Mouse (Mus musculus) heart, adult 2 months (tissue): ENCODE data around the gene Tnrc18. TPM values are rescaled to one million over a fixed set of nuclear protein-coding genes. Genes with fewer than 3 reads are reported as not detected.

ENCODE experiments used
- DNase-seq, 2 experiments: peaks; one replicate each; pipeline ENCODE4 v3.0.0; 2021
- H3K27ac ChIP-seq: fragments of 200-600 bp; 2 replicates; pipeline ENCODE4 v1.8.1; 2022
- H3K27me3 ChIP-seq: fragments of 200-500 bp; 2 replicates; pipeline ENCODE4 v1.6.1; 2012; ENCODE audit warnings: mild to moderate bottlenecking, low read length, inconsistent platforms, mixed read lengths; ENCODE audit not compliant: control insufficient read depth, insufficient read depth
- H3K36me3 ChIP-seq: fragments of 200-500 bp; 2 replicates; pipeline ENCODE4 v1.6.1; 2012; ENCODE audit warnings: low read length, inconsistent platforms; ENCODE audit not compliant: control insufficient read depth, insufficient read depth
- H3K4me1 ChIP-seq: fragments of 200-500 bp; 2 replicates; pipeline ENCODE4 v1.6.1; 2011; ENCODE audit warnings: low read length; ENCODE audit not compliant: control insufficient read depth, insufficient read depth
- H3K4me3 ChIP-seq: fragments of 200-600 bp; 2 replicates; pipeline ENCODE4 v1.8.1; 2022
- H3K79me2 ChIP-seq: fragments of 200-500 bp; replicated peaks from 2 replicates; pipeline ENCODE4 v1.6.1; 2012; ENCODE audit warnings: mild to moderate bottlenecking, inconsistent platforms, low read length, moderate library complexity, mixed read lengths; ENCODE audit not compliant: control insufficient read depth, insufficient read depth
- H3K9ac ChIP-seq: fragments of 200-500 bp; 2 replicates; pipeline ENCODE4 v1.6.1; 2012; ENCODE audit warnings: low read depth, mild to moderate bottlenecking, control low read depth, inconsistent platforms, low read length, mixed read lengths
- CTCF ChIP-seq: fragments of 200-600 bp; IDR thresholded peaks from 2 replicates; pipeline ENCODE4 v1.8.1; 2022; ENCODE audit warnings: antibody characterized with exemption, mild to moderate bottlenecking, moderate library complexity
- EP300 ChIP-seq: fragments of 200-500 bp; IDR thresholded peaks from 2 replicates; pipeline ENCODE4 v1.6.1; 2011; ENCODE audit warnings: low read depth, low read length, control low read depth; ENCODE audit not compliant: insufficient read depth
- POLR2A ChIP-seq: fragments of 200-500 bp; IDR thresholded peaks from 2 replicates; pipeline ENCODE4 v1.6.1; 2011; ENCODE audit warnings: mild to moderate bottlenecking, low read depth, low read length, control low read depth; ENCODE audit not compliant: insufficient read depth
- whole genome bisulfite sequencing: fragments of 180-500 bp; shearing (Covaris S2); methylation state at CpG from one replicate; pipeline ENCODE4 v1.1.7; 2018; 5-methylcytosine and 5-hydroxymethylcytosine counted together
- intact Hi-C: fragments of 180-260 bp; cut with DNase I; formaldehyde crosslinking; loops from one replicate; pipeline ENCODE4 v1.15.1; 2025
- polyA plus RNA-seq: library from polyadenylated mRNA; depleted of rRNA; stranded (reverse); fragments of >200 nt; gene quantifications from 2 replicates; pipeline ENCODE4 v1.2.3, GENCODE M21; 2012
- total RNA-seq, 2 experiments: library from RNA; stranded (reverse); gene quantifications; 2 replicates each; pipeline ENCODE4 v1.2.3; 2021

Tnrc18 gene
- total and polyA plus RNA-seq, 3 experiments = 18.5 to 60.3 (median 49.7) TPM

- no peak overlapping the region for H3K4me3 ChIP-seq
- TF ChIP-seq CTCF (no peak), EP300 (no peak), POLR2A (no peak)
- H3K4me1 ChIP-seq = no peaks in the 10 kb centered on the region
- no peak for DNase-seq
- no peaks in the 10 kb centered on the region for H3K36me3 ChIP-seq
- 12% methylated on average over 12 of the region's 12 CpGs for WGBS
- H3K27ac ChIP-seq = no peak overlapping the region
- H3K9ac ChIP-seq = no peak overlapping the region
- peaks cover 4% of the 10 kb centered on the region; the same call in 1 of the 2 replicates for H3K27me3 ChIP-seq
- intact Hi-C loops = no loop called here
- H3K79me2 ChIP-seq = no peaks in the 10 kb centered on the region
Measured at GRCm38 (mm10) chr5:142694627-142695340, 122.7 kb downstream of the Tnrc18 start.

- intact Hi-C loops = no loop called here
- H3K27ac ChIP-seq = no peak overlapping the region
- no peak overlapping the region for H3K4me3 ChIP-seq
- H3K9ac ChIP-seq = no peak overlapping the region
- H3K27me3 ChIP-seq = peaks cover 4% of the 10 kb centered on the region; the same call in 1 of the 2 replicates
- TF ChIP-seq CTCF = no peak
- no peak for TF ChIP-seq POLR2A
- no peak for TF ChIP-seq EP300
- H3K79me2 ChIP-seq = no peaks in the 10 kb centered on the region
- DNase-seq = no peak
- no peaks in the 10 kb centered on the region for H3K4me1 ChIP-seq
- H3K36me3 ChIP-seq = no peaks in the 10 kb centered on the region
- 38% methylated on average over 8 of the region's 8 CpGs for WGBS
Measured at GRCm38 (mm10) chr5:142693738-142694430, 123.6 kb downstream of the Tnrc18 start.

- peaks cover 4% of the 10 kb centered on the region; the same call in 1 of the 2 replicates for H3K27me3 ChIP-seq
- H3K27ac ChIP-seq = no peak overlapping the region
- intact Hi-C loops = no loop called here
Measured at GRCm38 (mm10) chr5:142692971-142693737, 124.3 kb downstream of the Tnrc18 start.

GRCm38 (mm10) chr5:142692248-142692647, 125.2 kb downstream of the Tnrc18 start, which contains the start of gene Slc29a4:
Gene Slc29a4 (plus strand): TSS chr5:142692512.
- intact Hi-C loops = no loop called here
- TF ChIP-seq CTCF = no peak
- TF ChIP-seq POLR2A = no peak
- no peak for TF ChIP-seq EP300
- Histone ChIP-seq H3K27ac (no peak within 1 kb of the TSS), H3K4me1 (no peaks in the 10 kb centered on the region), H3K4me3 (no peak within 1 kb of the TSS), H3K36me3 (no peaks in the 10 kb centered on the region), H3K27me3 (peaks cover 4% of the 10 kb centered on the region; the same call in 1 of the 2 replicates), H3K9ac (no peak within 1 kb of the TSS), H3K79me2 (no peaks in the 10 kb centered on the region)
- 50% methylated on average over 14 of the region's 14 CpGs for WGBS
- DNase-seq = no peak

More at GRCm38 (mm10) chr5:142692971-142693737, 124.3 kb downstream of the Tnrc18 start:
- no peak for DNase-seq
- H3K4me3 ChIP-seq = no peak overlapping the region
- H3K4me1 ChIP-seq = no peaks in the 10 kb centered on the region
- no peaks in the 10 kb centered on the region for H3K79me2 ChIP-seq
- TF ChIP-seq EP300 = no peak
- no peak for TF ChIP-seq POLR2A
- TF ChIP-seq CTCF = no peak
- H3K36me3 ChIP-seq = no peaks in the 10 kb centered on the region
- WGBS = 58% methylated on average over 12 of the region's 12 CpGs
- no peak overlapping the region for H3K9ac ChIP-seq

GRCm38 (mm10) chr5:142690343-142690742, 127.1 kb downstream of the Tnrc18 start:
- no peak for DNase-seq
- H3K79me2 ChIP-seq = no peaks in the 10 kb centered on the region
- peaks cover 4% of the 10 kb centered on the region; the same call in 1 of the 2 replicates for H3K27me3 ChIP-seq
- intact Hi-C loops = no loop called here
- H3K4me3 ChIP-seq = no peak overlapping the region
- WGBS = 66% methylated on average over 3 of the region's 3 CpGs
- H3K27ac ChIP-seq = no peak overlapping the region
- TF ChIP-seq EP300 = no peak
- TF ChIP-seq POLR2A = no peak
- no peak for TF ChIP-seq CTCF
- H3K9ac ChIP-seq = no peak overlapping the region
- H3K4me1 ChIP-seq = no peaks in the 10 kb centered on the region
- H3K36me3 ChIP-seq = no peaks in the 10 kb centered on the region

- Histone ChIP-seq H3K27me3 (peaks cover 3% of the 10 kb centered on the region; the same call in 1 of the 2 replicates), H3K79me2 (no peaks in the 10 kb centered on the region), H3K9ac (no peak overlapping the region), H3K4me1 (no peaks in the 10 kb centered on the region), H3K36me3 (no peaks in the 10 kb centered on the region), H3K27ac (no peak overlapping the region), H3K4me3 (no peak overlapping the region)
- TF ChIP-seq CTCF = no peak
- no peak for TF ChIP-seq EP300
- no peak for TF ChIP-seq POLR2A
- intact Hi-C loops = no loop called here
- 31% methylated on average over 6 of the region's 6 CpGs for WGBS
- no peak for DNase-seq
Measured at GRCm38 (mm10) chr5:142688866-142689265, 128.6 kb downstream of the Tnrc18 start.
